Mouse (Mus musculus) lung, postnatal 25 days (tissue): ENCODE results near the gene Casz1.

Source experiments
- DNase-seq: peaks from one replicate; pipeline ENCODE4 v3.0.0; 2022; ENCODE audit warnings: low spot score

Gene Casz1

DNA sequence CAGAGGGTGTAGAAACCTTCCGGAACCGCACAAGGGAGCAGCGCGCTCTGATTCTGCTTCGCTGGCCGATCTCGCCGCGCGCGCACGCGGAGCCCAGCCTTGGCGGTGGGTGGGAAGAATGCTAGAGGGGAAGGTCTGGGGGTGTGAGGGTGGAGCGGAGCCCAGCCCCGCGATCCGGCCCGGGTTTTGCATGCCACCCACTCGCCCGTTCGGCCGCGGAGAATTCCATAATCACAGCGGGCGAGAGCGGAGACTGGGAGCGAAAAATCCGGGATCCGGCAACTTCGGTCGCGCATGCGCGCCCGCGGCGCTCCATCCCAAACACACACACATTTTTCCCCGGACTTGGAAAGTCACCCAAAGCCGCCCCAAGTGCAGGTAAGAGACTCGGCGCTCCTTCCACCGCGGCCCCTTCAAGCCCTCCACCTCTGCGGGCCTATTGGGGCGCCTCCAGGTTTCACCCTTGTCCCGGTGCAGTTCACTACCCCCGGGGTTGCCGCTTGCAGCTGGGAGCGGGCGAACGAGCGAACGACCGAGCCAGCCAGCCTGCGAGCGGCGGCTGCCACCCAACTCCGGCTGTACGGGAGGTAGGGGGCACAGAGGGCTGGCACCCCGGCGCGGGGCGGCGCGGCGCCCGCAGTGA is at the start of gene Casz1:
Gene Casz1 (plus strand): TSS at position 293 of the 643 bp plus-strand sequence.
- DNase-seq: peak; percentile 94

GRCm38 (mm10) chr4:148758863-148759262 is 45.4 kb upstream of the Casz1 start:
- peak; percentile 36 for DNase-seq

DNA sequence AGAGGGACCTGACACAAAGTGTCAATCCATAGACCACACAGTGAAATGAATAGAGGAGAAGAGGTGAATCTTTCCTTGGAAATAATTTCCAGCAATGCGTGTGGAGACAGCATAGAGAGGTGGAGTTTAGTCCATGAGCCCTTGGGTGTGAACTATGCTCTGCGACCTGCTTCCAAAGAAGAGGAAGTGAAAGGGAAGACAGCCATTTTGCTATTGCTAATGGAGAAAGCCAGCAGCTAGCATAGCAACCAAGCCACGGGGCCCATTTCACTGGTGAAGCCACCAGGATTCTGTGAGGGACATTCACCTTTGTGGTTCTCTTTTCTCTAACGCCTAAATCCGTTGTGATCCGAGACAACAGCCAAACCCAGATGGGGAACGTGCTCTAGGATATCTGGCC is 44.1 kb upstream of the Casz1 start:
- DNase-seq: no peak

GRCm38 (mm10) chr4:148766021-148766775 is 38.0 kb upstream of the Casz1 start:
- no peak for DNase-seq

DNA sequence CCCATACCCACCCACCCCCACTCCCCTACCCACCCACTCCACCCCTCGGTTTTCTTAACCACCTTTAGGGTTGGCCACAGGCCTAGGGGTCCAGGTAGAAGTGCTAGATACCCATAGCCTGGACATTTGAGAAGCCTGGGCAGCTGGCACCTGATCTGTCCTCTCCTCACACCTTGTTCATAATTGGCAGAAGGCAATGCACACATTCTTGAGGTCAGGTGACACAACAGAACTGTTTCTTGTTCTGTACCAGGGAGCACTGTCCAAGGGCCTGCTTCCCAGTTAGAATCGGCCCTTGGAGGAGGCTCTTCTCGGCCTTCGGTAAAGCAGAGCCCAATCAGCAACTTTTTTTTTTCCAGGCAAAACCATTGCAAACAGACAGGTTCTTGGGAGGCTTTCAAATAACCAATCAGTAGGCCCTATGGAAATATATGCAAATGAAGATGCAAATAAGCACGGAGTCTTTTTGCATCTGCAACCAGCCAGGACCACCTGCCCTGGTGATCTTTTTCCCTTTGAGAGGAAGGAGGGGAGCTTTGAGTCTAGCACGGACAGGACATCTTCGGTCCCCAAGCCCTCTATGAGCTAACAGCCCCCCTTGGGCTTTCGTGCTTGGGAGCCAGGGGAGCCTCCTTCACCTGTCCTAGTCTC is 36.4 kb upstream of the Casz1 start:
- peak; percentile 21 for DNase-seq

- no peak for DNase-seq
Measured at GRCm38 (mm10) chr4:148768649-148769048, 35.6 kb upstream of the Casz1 start.

DNA sequence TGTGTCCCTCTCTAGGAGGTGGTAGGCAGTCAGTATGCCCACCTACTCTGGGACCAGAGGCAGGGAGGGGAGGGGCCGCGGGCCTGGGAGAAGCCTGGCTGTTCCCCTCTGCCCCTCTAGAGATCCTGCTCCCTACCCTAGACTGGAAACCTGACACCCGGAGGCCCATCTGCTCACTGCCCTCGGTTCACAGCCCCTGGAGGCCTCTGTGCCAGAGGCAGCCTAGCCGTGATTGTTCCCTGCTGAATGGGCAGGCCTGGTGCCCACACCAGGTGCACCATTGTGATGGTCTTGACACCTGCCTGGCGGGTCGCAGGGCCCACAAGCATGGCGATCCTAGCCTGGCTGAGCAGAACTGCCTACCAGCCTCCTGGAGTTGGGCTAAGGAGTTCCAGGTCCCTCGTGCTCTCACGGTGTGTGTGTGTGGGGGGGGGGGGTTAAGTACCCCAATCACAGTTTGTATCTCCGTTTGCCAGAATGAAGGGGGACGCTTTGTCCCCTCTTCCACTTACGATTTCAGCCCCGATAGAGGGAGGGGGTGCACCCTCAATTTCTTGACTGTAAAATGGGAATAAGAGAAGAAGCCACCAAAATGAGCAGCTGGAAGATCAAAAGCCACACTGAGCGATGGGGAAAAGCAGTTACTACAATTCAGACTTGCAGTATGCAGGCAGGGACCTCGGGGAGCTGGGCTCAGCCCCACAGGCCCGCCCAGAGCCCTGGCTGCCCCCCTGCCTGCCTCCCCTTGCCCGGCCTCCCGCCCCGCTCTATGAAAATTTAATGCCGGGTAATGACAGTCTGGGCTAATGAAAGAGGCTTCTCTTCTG is 33.4 kb upstream of the Casz1 start:
- no peak for DNase-seq

- DNase-seq: no peak
Measured at GRCm38 (mm10) chr4:148771409-148771929, 32.8 kb upstream of the Casz1 start.

- no peak for DNase-seq
Measured at GRCm38 (mm10) chr4:148772658-148773057, 31.6 kb upstream of the Casz1 start.

GRCm38 (mm10) chr4:148774036-148774435 is 30.2 kb upstream of the Casz1 start:
- DNase-seq: no peak

GRCm38 (mm10) chr4:148775476-148776269 is 28.6 kb upstream of the Casz1 start:
- DNase-seq: no peak

- no peak for DNase-seq
Measured at GRCm38 (mm10) chr4:148780097-148780621, 24.1 kb upstream of the Casz1 start.

DNA sequence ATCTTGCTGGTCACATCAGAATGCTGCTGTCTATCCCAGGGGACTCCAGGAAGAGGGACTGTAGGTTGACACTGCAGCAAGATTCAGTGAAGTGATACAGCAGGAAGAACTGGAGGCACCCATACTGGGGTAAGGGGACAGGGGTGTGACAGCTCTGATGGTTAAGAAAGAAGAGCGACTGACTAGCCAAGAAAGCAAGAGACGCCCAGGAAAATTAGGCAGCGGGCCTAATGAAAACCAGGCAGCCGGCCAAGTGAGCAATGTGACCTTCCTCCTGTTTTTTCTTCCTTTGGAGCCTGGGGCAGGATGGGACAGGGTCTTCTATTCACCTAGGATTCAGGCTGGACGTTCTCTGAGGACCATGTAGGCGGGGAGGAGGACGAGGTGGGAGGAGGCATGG is 22.7 kb upstream of the Casz1 start:
- no peak for DNase-seq

DNA sequence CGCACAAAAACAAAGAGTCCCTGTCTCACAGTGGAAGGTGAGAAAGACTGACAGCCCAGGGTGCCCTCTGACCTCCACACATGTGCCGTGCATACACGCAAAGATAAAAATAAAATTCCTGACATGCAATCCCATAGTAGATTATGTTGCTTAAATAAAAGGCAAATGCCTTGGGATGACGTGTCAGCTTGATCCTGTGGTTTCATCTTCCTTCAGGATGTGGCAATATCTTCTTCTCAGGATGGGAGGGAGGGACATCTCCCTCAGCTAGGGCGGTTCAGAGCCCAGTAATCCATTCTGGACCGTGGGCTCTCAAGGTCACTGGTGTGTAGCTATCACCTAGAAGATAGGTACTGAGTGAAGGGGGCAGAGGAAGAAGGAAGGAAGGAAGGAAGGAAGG is 21.3 kb upstream of the Casz1 start:
- no peak for DNase-seq

DNA sequence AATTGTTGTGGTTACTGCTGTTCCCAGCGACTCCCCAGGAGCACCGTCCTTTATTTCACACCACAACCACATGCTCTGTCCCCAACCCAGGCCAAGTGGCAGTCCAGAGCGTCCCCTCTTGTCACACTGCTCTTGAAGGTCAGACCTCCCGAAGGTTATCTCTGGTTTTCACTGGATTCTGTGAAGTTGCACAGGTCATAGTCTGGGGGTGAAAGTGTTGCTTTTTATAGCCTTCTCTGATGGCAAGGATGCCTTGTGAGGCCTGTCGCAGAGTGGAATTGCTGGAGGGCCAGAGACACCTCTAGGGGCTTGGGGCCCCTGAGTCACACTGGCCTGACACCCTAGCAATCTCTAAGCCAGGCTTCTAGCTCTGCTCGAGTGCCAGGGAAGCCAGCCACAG is 20.5 kb upstream of the Casz1 start:
- DNase-seq: no peak

GRCm38 (mm10) chr4:148785053-148785567 is 19.1 kb upstream of the Casz1 start:
- no peak for DNase-seq

DNA sequence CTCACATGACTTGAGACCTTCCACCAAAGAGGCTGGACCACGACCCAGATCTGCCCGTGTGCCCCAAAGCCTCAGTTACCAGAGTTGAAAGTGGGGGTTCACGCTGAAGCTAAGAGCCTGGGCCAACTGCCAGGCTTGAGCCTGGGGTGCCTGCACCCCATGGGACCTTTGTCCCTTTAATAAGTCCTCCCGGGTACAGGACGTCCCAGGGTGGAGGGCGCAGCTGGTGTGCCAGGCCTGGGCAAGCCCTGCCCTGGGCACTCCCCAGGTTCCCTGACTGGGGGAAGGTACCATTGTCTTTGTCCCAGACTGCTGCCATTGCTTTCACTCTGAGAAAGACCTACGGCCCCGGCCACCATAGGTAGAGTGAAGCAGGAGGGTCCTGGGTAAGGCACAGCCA is 18.2 kb upstream of the Casz1 start:
- no peak for DNase-seq

GRCm38 (mm10) chr4:148790940-148791339 is 13.3 kb upstream of the Casz1 start:
- DNase-seq: no peak

DNA sequence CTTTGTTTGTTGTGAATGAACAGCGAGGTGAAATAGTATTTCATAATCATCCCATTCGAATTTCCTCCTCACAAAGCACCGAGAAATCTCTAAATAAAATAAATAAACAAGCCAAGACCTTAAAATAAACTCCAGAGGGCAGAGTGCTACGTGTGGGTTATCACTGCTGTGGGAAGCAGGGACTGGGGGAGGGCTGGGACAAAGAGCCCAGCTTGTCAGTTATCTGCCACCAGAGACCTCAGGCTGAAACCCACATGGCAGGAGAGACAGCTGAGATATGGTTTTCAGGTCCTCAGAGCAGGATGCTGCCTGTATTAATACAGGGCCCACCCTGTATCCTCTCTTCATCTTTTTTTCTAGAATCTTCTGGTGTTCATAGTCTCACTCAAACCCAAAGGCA is 9.2 kb upstream of the Casz1 start:
- DNase-seq: no peak

GRCm38 (mm10) chr4:148797475-148798324 is 6.5 kb upstream of the Casz1 start:
- DNase-seq: peak; percentile 92
